Mouse (Mus musculus) liver, embryonic 14.5 days (tissue): ENCODE measurements at regions not wholly inside any gene's neighbourhood (a gene's known extent, or its start where the extent isn't known, plus 50 kb on each side); places are given as distances from the start of the nearest gene placed in this dataset.

Source experiments
- CTCF ChIP-seq: IDR thresholded peaks from 2 replicates; pipeline ENCODE4 v1.5.1; 2016; ENCODE audit warnings: antibody characterized with exemption, low read depth, control low read depth
- EP300 ChIP-seq: IDR thresholded peaks from 2 replicates; pipeline ENCODE4 v1.6.1; 2016; ENCODE audit warnings: antibody characterized with exemption, low read depth

- TF ChIP-seq CTCF, result no peak
- no peak for TF ChIP-seq EP300
These were observed 239.8 kb downstream of the Gm11232 start for GRCm38 (mm10) chr4:71517921-71518404.
